Mouse (Mus musculus) MEL (cell line): Measurements from ENCODE around the gene Lysmd3. TPM values are rescaled to one million over a fixed set of nuclear protein-coding genes. Genes with fewer than 3 reads are reported as not detected.

ENCODE experiments used
- DNase-seq: peaks from one replicate; pipeline ENCODE4 v3.0.0; 2011; ENCODE audit warnings: low read depth, low spot score
- H3K27ac ChIP-seq: 2 replicates; pipeline ENCODE4 v1.5.1; 2012; ENCODE audit warnings: low read depth, mild to moderate bottlenecking, control low read depth, low read length, moderate library complexity; ENCODE audit not compliant: control insufficient read depth
- H3K27me3 ChIP-seq, 2 experiments: fragments of 150-350 bp in 1 of 2; sonication (generic) in 1 of 2; 2 replicates each; pipeline ENCODE4 v1.6.1; 2012; ENCODE audit warnings: low read length in 2 of 2, mild to moderate bottlenecking in 2 of 2, improper control_type of control experiment in 1 of 2, moderate library complexity in 1 of 2; ENCODE audit not compliant: insufficient read depth in 2 of 2, control insufficient read depth in 1 of 2
- H3K36me3 ChIP-seq, 2 experiments: 2 replicates each; pipeline ENCODE4 v1.6.1; 2012 to 2014; ENCODE audit warnings: low read length in 2 of 2, improper control_type of control experiment in 1 of 2, inconsistent platforms in 1 of 2, mild to moderate bottlenecking in 1 of 2; ENCODE audit not compliant: insufficient read depth in 2 of 2, control insufficient read depth in 1 of 2
- H3K4me1 ChIP-seq, 2 experiments: fragments of 150-350 bp in 1 of 2; sonication (generic) in 1 of 2; 2 replicates each; pipeline ENCODE4 v1.6.1; 2012; ENCODE audit warnings: low read length in 2 of 2, improper control_type of control experiment in 1 of 2, mild to moderate bottlenecking in 1 of 2; ENCODE audit not compliant: insufficient read depth in 2 of 2, control insufficient read depth in 1 of 2
- H3K4me3 ChIP-seq, 2 experiments: fragments of 150-350 bp in 1 of 2; sonication (generic) in 1 of 2; 2 replicates each; pipeline ENCODE4 v1.5.1; 2012; ENCODE audit warnings: low read depth in 2 of 2, low read length in 2 of 2, mild to moderate bottlenecking in 2 of 2, moderate library complexity in 2 of 2, control low read depth in 1 of 2, improper control_type of control experiment in 1 of 2; ENCODE audit not compliant: control insufficient read depth in 1 of 2, insufficient read depth in 1 of 2
- H3K79me2 ChIP-seq: 2 replicates; pipeline ENCODE4 v1.6.1; 2012; ENCODE audit warnings: mild to moderate bottlenecking, low read length, moderate library complexity; ENCODE audit not compliant: control insufficient read depth, poor library complexity, insufficient read depth
- H3K9ac ChIP-seq: 2 replicates; pipeline ENCODE4 v1.6.1; 2012; ENCODE audit warnings: low read depth, mild to moderate bottlenecking, control low read depth, low read length, moderate library complexity; ENCODE audit not compliant: control insufficient read depth, poor library complexity, severe bottlenecking
- H3K9me3 ChIP-seq: fragments of 150-350 bp; sonication (generic); replicated peaks from 2 replicates; pipeline ENCODE4 v1.6.1; 2012; ENCODE audit warnings: mild to moderate bottlenecking, low read length, improper control_type of control experiment, moderate library complexity; ENCODE audit not compliant: insufficient read depth
- BHLHE40 ChIP-seq: IDR thresholded peaks from 2 replicates; pipeline ENCODE4 v1.6.1; 2012; ENCODE audit warnings: low read depth, mild to moderate bottlenecking, inconsistent platforms, low read length, improper control_type of control experiment, borderline replicate concordance
- CHD1 ChIP-seq: IDR thresholded peaks from 2 replicates; pipeline ENCODE4 v1.6.1; 2012; ENCODE audit warnings: low read depth, mild to moderate bottlenecking, inconsistent platforms, low read length, improper control_type of control experiment
- E2F4 ChIP-seq: IDR thresholded peaks from 2 replicates; pipeline ENCODE4 v1.6.1; 2011; ENCODE audit warnings: low read depth, low read length, improper control_type of control experiment, borderline replicate concordance
- EP300 ChIP-seq, 2 experiments: IDR thresholded peaks; 2 replicates each; pipeline ENCODE4 v1.6.1; 2011; ENCODE audit warnings: improper control_type of control experiment in 2 of 2, low read length in 2 of 2, low read depth in 1 of 2, mild to moderate bottlenecking in 1 of 2
- GATA1 ChIP-seq: IDR thresholded peaks from 2 replicates; pipeline ENCODE4 v1.6.1; 2011; ENCODE audit warnings: low read depth, low read length, improper control_type of control experiment
- MAZ ChIP-seq: IDR thresholded peaks from 2 replicates; pipeline ENCODE4 v1.6.1; 2012; ENCODE audit warnings: low read depth, mild to moderate bottlenecking, inconsistent platforms, low read length, improper control_type of control experiment
- MXI1 ChIP-seq: IDR thresholded peaks from 2 replicates; pipeline ENCODE4 v1.6.1; 2011; ENCODE audit warnings: mild to moderate bottlenecking, low read depth, low read length, improper control_type of control experiment
- MYB ChIP-seq: IDR thresholded peaks from 2 replicates; pipeline ENCODE4 v1.6.1; 2011; ENCODE audit warnings: mild to moderate bottlenecking, low read depth, low read length, improper control_type of control experiment
- MYC ChIP-seq: IDR thresholded peaks from 2 replicates; pipeline ENCODE4 v1.6.1; 2011; ENCODE audit warnings: low read depth, mild to moderate bottlenecking, low read length, improper control_type of control experiment, moderate library complexity
- NELFE ChIP-seq: IDR thresholded peaks from 2 replicates; pipeline ENCODE4 v1.6.1; 2011; ENCODE audit warnings: low read depth, low read length, improper control_type of control experiment
- POLR2AphosphoS2 ChIP-seq: IDR thresholded peaks from 2 replicates; pipeline ENCODE4 v1.6.1; 2011; ENCODE audit warnings: low read length, improper control_type of control experiment
- POLR2AphosphoS5 ChIP-seq: IDR thresholded peaks from 2 replicates; pipeline ENCODE4 v1.6.1; 2012; ENCODE audit warnings: low read depth, borderline replicate concordance, mild to moderate bottlenecking, inconsistent platforms, low read length, moderate library complexity, mixed read lengths
- RCOR1 ChIP-seq: IDR thresholded peaks from 2 replicates; pipeline ENCODE4 v1.6.1; 2012; ENCODE audit warnings: low read depth, mild to moderate bottlenecking, inconsistent platforms, low read length, improper control_type of control experiment
- SMC3 ChIP-seq: IDR thresholded peaks from 2 replicates; pipeline ENCODE4 v1.6.1; 2011; ENCODE audit warnings: low read depth, low read length, improper control_type of control experiment
- TAL1 ChIP-seq: IDR thresholded peaks from 2 replicates; pipeline ENCODE4 v1.6.1; 2012; ENCODE audit warnings: mild to moderate bottlenecking, inconsistent platforms, low read length, moderate library complexity, mixed read lengths
- TBP ChIP-seq: IDR thresholded peaks from 2 replicates; pipeline ENCODE4 v1.8.0; 2011; ENCODE audit warnings: low read depth, low read length, improper control_type of control experiment
- ZC3H11A ChIP-seq: IDR thresholded peaks from 2 replicates; pipeline ENCODE4 v1.6.1; 2012; ENCODE audit warnings: low read depth, mild to moderate bottlenecking, inconsistent platforms, low read length, improper control_type of control experiment
- ZMIZ1 ChIP-seq: IDR thresholded peaks from 2 replicates; pipeline ENCODE4 v1.6.1; 2012; ENCODE audit warnings: low read depth, mild to moderate bottlenecking, inconsistent platforms, low read length, improper control_type of control experiment, moderate library complexity
- ZNF384 ChIP-seq: IDR thresholded peaks from 2 replicates; pipeline ENCODE4 v1.6.1; 2012; ENCODE audit warnings: low read depth, mild to moderate bottlenecking, inconsistent platforms, low read length, improper control_type of control experiment
- polyA plus RNA-seq, 2 experiments: library from polyadenylated mRNA; stranded (reverse) in 1 of 2; unstranded in 1 of 2; fragments of >175 nt in 1 of 2; fragments of >200 nt in 1 of 2; gene quantifications; 2 replicates each; pipeline versions ENCODE4 v1.2.1 to v1.2.4; 2012; ENCODE audit warnings: low replicate concordance in 2 of 2, low read depth in 1 of 2; ENCODE audit not compliant: insufficient read length in 2 of 2, insufficient read depth in 1 of 2, missing spikeins in 1 of 2
- total RNA-seq: library from RNA; depleted of rRNA; stranded (reverse); fragments of 300-350 nt; gene quantifications from 2 replicates; pipeline ENCODE4 v1.2.3, GENCODE M21; 2012

The Lysmd3 gene
- total and polyA plus RNA-seq, 3 experiments: 7.1 to 12.2 TPM; not detected in 1

GRCm38 (mm10) chr13:81656091-81656850 is 1.2 kb upstream of the Lysmd3 start:
- DNase-seq: peak; percentile 19
- TF ChIP-seq CHD1 (no peak), TBP (no peak), ZC3H11A (no peak), NELFE (no peak), POLR2AphosphoS5 (no peak), MXI1 (no peak), TAL1 (no peak), RCOR1 (no peak), E2F4 (no peak), MYB (no peak), SMC3 (no peak), MYC (no peak), BHLHE40 (no peak), POLR2AphosphoS2 (no peak), MAZ (no peak)
- TF ChIP-seq, all 39 proteins: peak for 0
- Histone ChIP-seq H3K79me2 (peaks cover 9% of the 10 kb centered on the region), H3K4me3 (peak overlapping the region in 1 of 2 experiments; percentile 90; a peak in 2 of 4 replicates), H3K4me1 (peaks cover 0 to 7% of the 10 kb centered on the region in 2 experiments; a peak in 1 of 4 replicates), H3K27ac (no peak overlapping the region), H3K36me3 (peaks cover 0 to 14% of the 10 kb centered on the region in 2 experiments; a peak in 2 of 4 replicates), H3K9me3 (no peaks in the 10 kb centered on the region), H3K27me3 (no peaks in the 10 kb centered on the region), H3K9ac (peak overlapping the region; percentile 82; the same call in 1 of the 2 replicates)

- no peaks in the 10 kb centered on the region for H3K27me3 ChIP-seq
- H3K9me3 ChIP-seq: no peaks in the 10 kb centered on the region
- peaks cover 0 to 7% of the 10 kb centered on the region in 2 experiments; a peak in 1 of 4 replicates for H3K4me1 ChIP-seq
- no peak for DNase-seq
- H3K36me3 ChIP-seq: peaks cover 0 to 14% of the 10 kb centered on the region in 2 experiments; a peak in 2 of 4 replicates
- H3K27ac ChIP-seq: peak overlapping the region; percentile 90
- TF ChIP-seq ZNF384 (peak; percentile 86), ZMIZ1 (no peak), MAZ (no peak), EP300 (IDR thresholded peaks at IDR 0.05; ENCODE audit: low read depth in 1 of 2, low read length in 2 of 2) (peak in 1 of 2 experiments; percentile 9; a peak in 1 of 4 replicates), GATA1 (0 out of 2 replicates have a peak, but pooled peaks have one; percentile 2)
- peaks cover 9% of the 10 kb centered on the region for H3K79me2 ChIP-seq
- H3K9ac ChIP-seq: peak overlapping the region; percentile 82
- peak overlapping the region; percentile 90 to 98 for H3K4me3 ChIP-seq
Observed at GRCm38 (mm10) chr13:81657008-81657350, 484 bp upstream of the Lysmd3 start.
